Mouse (Mus musculus) intestine, embryonic 15.5 days (tissue): ENCODE results near the gene Rnasel. TPM values are rescaled to one million over a fixed set of nuclear protein-coding genes. Genes with fewer than 3 reads are reported as not detected.

ENCODE experiments used
- ATAC-seq: fragments of 200-750 bp; cut with Nextera tagmentation; 2 replicates; pipeline ENCODE4 v1.8.0; 2017; ENCODE audit warnings: moderate TSS enrichment, moderate library complexity
- H3K27ac ChIP-seq: fragments of 300-500 bp; sonication (generic); 2 replicates; pipeline ENCODE4 v1.5.1; 2015; ENCODE audit warnings: mild to moderate bottlenecking, inconsistent platforms
- H3K27me3 ChIP-seq: fragments of 300-500 bp; sonication (generic); replicated peaks from 2 replicates; pipeline ENCODE4 v1.6.1; 2015; ENCODE audit warnings: inconsistent platforms
- H3K36me3 ChIP-seq: fragments of 300-500 bp; sonication (generic); 2 replicates; pipeline ENCODE4 v1.6.1; 2015; ENCODE audit warnings: inconsistent platforms
- H3K4me1 ChIP-seq: fragments of 300-500 bp; sonication (generic); replicated peaks from 2 replicates; pipeline ENCODE4 v1.6.1; 2015; ENCODE audit warnings: inconsistent platforms
- H3K4me2 ChIP-seq: fragments of 300-500 bp; sonication (generic); replicated peaks from 2 replicates; pipeline ENCODE4 v1.6.1; 2015; ENCODE audit warnings: mild to moderate bottlenecking, inconsistent platforms
- H3K4me3 ChIP-seq: fragments of 300-500 bp; sonication (generic); replicated peaks from 2 replicates; pipeline ENCODE4 v1.5.1; 2015; ENCODE audit warnings: inconsistent platforms
- H3K9ac ChIP-seq: fragments of 300-500 bp; sonication (generic); 2 replicates; pipeline ENCODE4 v1.6.1; 2015; ENCODE audit warnings: inconsistent platforms
- H3K9me3 ChIP-seq: fragments of 300-500 bp; sonication (generic); 2 replicates; pipeline ENCODE4 v1.6.1; 2016; ENCODE audit warnings: inconsistent platforms
- WGBS: fragments of 180-500 bp; shearing (Covaris S2); methylation state at CpG from one replicate; pipeline ENCODE4 v1.1.7; 2015; 5-methylcytosine and 5-hydroxymethylcytosine counted together
- polyA plus RNA-seq: library from polyadenylated mRNA; unstranded; fragments of >200 nt; fragmentation: Nextera tagmentation; extraction: Ambion mirVana; gene quantifications from 2 replicates; pipeline ENCODE4 v1.2.1, GENCODE M21; 2015

Rnasel gene
- 22.9 and 24.5 TPM in 2 replicates for polyA plus RNA-seq

- peaks cover 23% of the 10 kb centered on the region; the same call in 1 of the 2 replicates for H3K4me1 ChIP-seq
- no peaks in the 10 kb centered on the region for H3K27me3 ChIP-seq
- 3% methylated on average over 18 of the region's 18 CpGs for WGBS
- peak within 1 kb of the TSS; percentile 44; the same call in 1 of the 2 replicates for H3K9ac ChIP-seq
- H3K4me3 ChIP-seq, result peak within 1 kb of the TSS; percentile 36
- ATAC-seq, result peak; percentile 70
- no peaks in the 10 kb centered on the region for H3K36me3 ChIP-seq
- peak within 1 kb of the TSS; percentile 76 for H3K27ac ChIP-seq
- no peaks in the 10 kb centered on the region for H3K9me3 ChIP-seq
- peak within 1 kb of the TSS; percentile 64 for H3K4me2 ChIP-seq
Observed at GRCm38 (mm10) chr1:153749211-153749801, at the start of gene Rnasel. Rnasel (plus strand) TSS chr1:153749426.

GRCm38 (mm10) chr1:153700448-153701063 is 48.7 kb upstream of the Rnasel start:
- Histone ChIP-seq H3K4me1 (peaks cover 5% of the 10 kb centered on the region; the same call in 1 of the 2 replicates), H3K27me3 (no peaks in the 10 kb centered on the region), H3K4me3 (no peak overlapping the region), H3K9ac (no peak overlapping the region), H3K9me3 (no peaks in the 10 kb centered on the region), H3K4me2 (no peak overlapping the region), H3K36me3 (no peaks in the 10 kb centered on the region), H3K27ac (no peak overlapping the region)
- WGBS, result 75% methylated on average over 11 of the region's 11 CpGs
- no peak for ATAC-seq

GRCm38 (mm10) chr1:153701461-153701860 is 47.8 kb upstream of the Rnasel start:
- Histone ChIP-seq H3K27me3 (no peaks in the 10 kb centered on the region), H3K4me1 (peaks cover 5% of the 10 kb centered on the region; the same call in 1 of the 2 replicates), H3K4me2 (no peak overlapping the region), H3K4me3 (no peak overlapping the region), H3K36me3 (no peaks in the 10 kb centered on the region), H3K9ac (no peak overlapping the region), H3K27ac (no peak overlapping the region), H3K9me3 (no peaks in the 10 kb centered on the region)
- WGBS, result 88% methylated on average over 1 of the region's 1 CpGs
- no peak for ATAC-seq

- no peaks in the 10 kb centered on the region for H3K36me3 ChIP-seq
- 77% methylated on average over 8 of the region's 8 CpGs for WGBS
- H3K27me3 ChIP-seq, result no peaks in the 10 kb centered on the region
- H3K9me3 ChIP-seq, result no peaks in the 10 kb centered on the region
- no peak overlapping the region for H3K27ac ChIP-seq
- H3K4me3 ChIP-seq, result no peak overlapping the region
- no peak overlapping the region for H3K9ac ChIP-seq
- H3K4me1 ChIP-seq, result peaks cover 5% of the 10 kb centered on the region; the same call in 1 of the 2 replicates
- H3K4me2 ChIP-seq, result no peak overlapping the region
- no peak for ATAC-seq
Observed at GRCm38 (mm10) chr1:153702166-153702852, 46.9 kb upstream of the Rnasel start.

- WGBS, result 66% methylated on average over 8 of the region's 8 CpGs
- Histone ChIP-seq H3K9me3 (no peaks in the 10 kb centered on the region), H3K27ac (no peak overlapping the region), H3K27me3 (no peaks in the 10 kb centered on the region), H3K36me3 (no peaks in the 10 kb centered on the region), H3K4me1 (peaks cover 5% of the 10 kb centered on the region; the same call in 1 of the 2 replicates), H3K4me3 (no peak overlapping the region), H3K4me2 (no peak overlapping the region), H3K9ac (no peak overlapping the region)
- no peak for ATAC-seq
Observed at GRCm38 (mm10) chr1:153702853-153703410, 46.3 kb upstream of the Rnasel start.

GRCm38 (mm10) chr1:153703445-153703991 is 45.7 kb upstream of the Rnasel start:
- no peak overlapping the region for H3K9ac ChIP-seq
- H3K36me3 ChIP-seq, result no peaks in the 10 kb centered on the region
- H3K9me3 ChIP-seq, result no peaks in the 10 kb centered on the region
- peaks cover 5% of the 10 kb centered on the region; the same call in 1 of the 2 replicates for H3K4me1 ChIP-seq
- peak; percentile 36; the same call in 1 of the 2 replicates for ATAC-seq
- H3K27ac ChIP-seq, result 0 out of 2 replicates have a peak overlapping the region, but pooled peaks have one; percentile 22
- 27% methylated on average over 12 of the region's 12 CpGs for WGBS
- no peak overlapping the region for H3K4me3 ChIP-seq
- no peak overlapping the region for H3K4me2 ChIP-seq
- H3K27me3 ChIP-seq, result no peaks in the 10 kb centered on the region

GRCm38 (mm10) chr1:153704174-153704573 is 45.1 kb upstream of the Rnasel start:
- Histone ChIP-seq H3K27ac (no peak overlapping the region), H3K4me2 (no peak overlapping the region), H3K36me3 (no peaks in the 10 kb centered on the region), H3K27me3 (no peaks in the 10 kb centered on the region), H3K4me1 (peaks cover 6% of the 10 kb centered on the region), H3K4me3 (no peak overlapping the region), H3K9me3 (no peaks in the 10 kb centered on the region), H3K9ac (no peak overlapping the region)
- WGBS, result 26% methylated on average over 7 of the region's 7 CpGs
- ATAC-seq, result no peak

- Histone ChIP-seq H3K27me3 (no peaks in the 10 kb centered on the region), H3K36me3 (no peaks in the 10 kb centered on the region), H3K9ac (no peak overlapping the region), H3K4me1 (peaks cover 12% of the 10 kb centered on the region), H3K4me2 (no peak overlapping the region), H3K9me3 (no peaks in the 10 kb centered on the region), H3K4me3 (no peak overlapping the region), H3K27ac (no peak overlapping the region)
- ATAC-seq, result no peak
- WGBS, result 43% methylated on average over 3 of the region's 3 CpGs
Observed at GRCm38 (mm10) chr1:153704996-153705395, 44.2 kb upstream of the Rnasel start.

GRCm38 (mm10) chr1:153708626-153709025 is 40.6 kb upstream of the Rnasel start:
- H3K4me3 ChIP-seq, result no peak overlapping the region
- H3K27me3 ChIP-seq, result no peaks in the 10 kb centered on the region
- 82% methylated on average over 5 of the region's 5 CpGs for WGBS
- no peak overlapping the region for H3K4me2 ChIP-seq
- H3K4me1 ChIP-seq, result peaks cover 12% of the 10 kb centered on the region
- ATAC-seq, result no peak
- H3K9me3 ChIP-seq, result no peaks in the 10 kb centered on the region
- H3K9ac ChIP-seq, result no peak overlapping the region
- no peaks in the 10 kb centered on the region for H3K36me3 ChIP-seq
- no peak overlapping the region for H3K27ac ChIP-seq

- H3K4me3 ChIP-seq, result no peak overlapping the region
- H3K36me3 ChIP-seq, result no peaks in the 10 kb centered on the region
- no peaks in the 10 kb centered on the region for H3K9me3 ChIP-seq
- WGBS, result 27% methylated on average over 5 of the region's 5 CpGs
- H3K4me1 ChIP-seq, result peaks cover 9% of the 10 kb centered on the region; the same call in 1 of the 2 replicates
- no peak overlapping the region for H3K4me2 ChIP-seq
- no peak overlapping the region for H3K9ac ChIP-seq
- H3K27ac ChIP-seq, result no peak overlapping the region
- no peak for ATAC-seq
- no peaks in the 10 kb centered on the region for H3K27me3 ChIP-seq
Observed at GRCm38 (mm10) chr1:153709451-153709850, 39.8 kb upstream of the Rnasel start.

GRCm38 (mm10) chr1:153711544-153712262 is 37.5 kb upstream of the Rnasel start:
- Histone ChIP-seq H3K4me2 (no peak overlapping the region), H3K36me3 (no peaks in the 10 kb centered on the region), H3K9me3 (no peaks in the 10 kb centered on the region), H3K27ac (no peak overlapping the region), H3K4me1 (peaks cover 9% of the 10 kb centered on the region; the same call in 1 of the 2 replicates), H3K9ac (no peak overlapping the region), H3K27me3 (no peaks in the 10 kb centered on the region; the same call in 1 of the 2 replicates), H3K4me3 (no peak overlapping the region)
- peak; percentile 58 for ATAC-seq
- whole genome bisulfite sequencing, result 51% methylated on average over 3 of the region's 3 CpGs
